Mouse (Mus musculus) testis, adult 10 weeks (tissue): ENCODE measurements around the gene Depdc1a. TPM values are rescaled to one million over a fixed set of nuclear protein-coding genes. Genes with fewer than 3 reads are reported as not detected.

ENCODE experiments used
- polyA plus RNA-seq: library from polyadenylated mRNA; stranded (reverse); fragments of 350-450 nt; fragmentation: Illumina TruSeq; extraction: RNeasy Lipid Tissue Mini Kit (QIAGEN cat#74804); gene quantifications from one replicate; pipeline ENCODE4 v1.2.3, GENCODE M21; 2014; ENCODE audit warnings: low read depth, low replicate concordance

Gene Depdc1a
- polyA plus RNA-seq, result 2.4 TPM

GRCm38 (mm10) chr3:159495243-159495801, at the start of gene Depdc1a:
Gene Depdc1a (plus strand): TSS chr3:159495433.

Other genes with a start within 250 kb of the Depdc1a start
- gene Rpe65, start 103.7 kb downstream of the Depdc1a start, polyA plus RNA-seq, result 0.38 TPM